Mouse (Mus musculus) lung, adult 10 weeks (tissue): ENCODE results near the gene Adap1. TPM values are rescaled to one million over a fixed set of nuclear protein-coding genes. Genes with fewer than 3 reads are reported as not detected.

Experiments used
- polyA plus RNA-seq: library from polyadenylated mRNA; stranded (reverse); fragments of 350-450 nt; fragmentation: Illumina TruSeq; extraction: RNeasy Lipid Tissue Mini Kit (QIAGEN cat#74804); gene quantifications from one replicate; pipeline ENCODE4 v1.2.3, GENCODE M21; 2014; ENCODE audit warnings: low read depth, low replicate concordance; ENCODE audit not compliant: insufficient read depth

Gene Adap1
- polyA plus RNA-seq, result 6.6 TPM

GRCm38 (mm10) chr5:139325395-139325966, at the start of gene Adap1:
Gene Adap1, minus strand, starts transcription at chr5:139325622.

GRCm38 (mm10) chr5:139352317-139352716, 26.9 kb upstream of the Adap1 start, which contains the start of gene Cyp2w1:
Gene Cyp2w1, plus strand, starts transcription at chr5:139352617.

GRCm38 (mm10) chr5:139351134-139351533, 25.7 kb upstream of the Adap1 start, which contains the start of gene Cox19:
Gene Cox19, minus strand, starts transcription at chr5:139351418.

GRCm38 (mm10) chr5:139252081-139252909, 73.1 kb downstream of the Adap1 start, which contains the start of gene Get4:
Gene Get4, plus strand, starts transcription at chr5:139252324.

Other genes starting within 250 kb of the Adap1 start
- 11.8 TPM for gene Prkar1b, start 175.6 kb downstream of the Adap1 start, polyA plus RNA-seq
- gene Dnaaf5, start 175.4 kb downstream of the Adap1 start, polyA plus RNA-seq, result 5.2 TPM
- gene Sun1, start 125.0 kb downstream of the Adap1 start, polyA plus RNA-seq, result 32.3 TPM
- 60.2 TPM for gene Get4, start 73.3 kb downstream of the Adap1 start, polyA plus RNA-seq
- 42.2 TPM for gene Cox19, start 25.8 kb upstream of the Adap1 start, polyA plus RNA-seq
- gene Cyp2w1, start 27.0 kb upstream of the Adap1 start, polyA plus RNA-seq, result not detected
- gene Gpr146, start 52.1 kb upstream of the Adap1 start, polyA plus RNA-seq, result 29.3 TPM
- 2.5 TPM for gene C130050O18Rik, start 79.7 kb upstream of the Adap1 start, polyA plus RNA-seq
- gene Gper1, start 97.5 kb upstream of the Adap1 start, polyA plus RNA-seq, result 0.72 TPM
- 12.2 TPM for gene 3110082I17Rik, start 134.9 kb upstream of the Adap1 start, polyA plus RNA-seq
- 13.8 TPM for gene Zfand2a, start 158.9 kb upstream of the Adap1 start, polyA plus RNA-seq
- not detected for gene Uncx, start 217.9 kb upstream of the Adap1 start, polyA plus RNA-seq